Mouse (Mus musculus) liver, embryonic 15.5 days (tissue): ENCODE data around the gene Noct. TPM values are rescaled to one million over a fixed set of nuclear protein-coding genes. Genes with fewer than 3 reads are reported as not detected.

Experiments
- ATAC-seq: fragments of 200-750 bp; cut with Nextera tagmentation; 2 replicates; pipeline ENCODE4 v1.8.0; 2017; ENCODE audit warnings: moderate number of reproducible peaks, mild to moderate bottlenecking, moderate library complexity; ENCODE audit not compliant: insufficient read depth
- H3K27ac ChIP-seq: fragments of 300-500 bp; sonication (generic); replicated peaks from 2 replicates; pipeline ENCODE4 v1.5.1; 2015; ENCODE audit warnings: mild to moderate bottlenecking, inconsistent platforms
- H3K27me3 ChIP-seq: fragments of 300-500 bp; sonication (generic); 2 replicates; pipeline ENCODE4 v1.6.1; 2015; ENCODE audit warnings: mild to moderate bottlenecking, inconsistent platforms
- H3K36me3 ChIP-seq: fragments of 300-500 bp; sonication (generic); replicated peaks from 2 replicates; pipeline ENCODE4 v1.6.1; 2015; ENCODE audit warnings: moderate library complexity, mild to moderate bottlenecking, inconsistent platforms
- H3K4me1 ChIP-seq: fragments of 300-500 bp; sonication (generic); replicated peaks from 2 replicates; pipeline ENCODE4 v1.6.1; 2015; ENCODE audit warnings: inconsistent platforms
- H3K4me2 ChIP-seq: fragments of 300-500 bp; sonication (generic); 2 replicates; pipeline ENCODE4 v1.6.1; 2015; ENCODE audit warnings: moderate library complexity, mild to moderate bottlenecking, inconsistent platforms
- H3K4me3 ChIP-seq: fragments of 300-500 bp; sonication (generic); replicated peaks from 2 replicates; pipeline ENCODE4 v1.5.1; 2015; ENCODE audit warnings: mild to moderate bottlenecking, inconsistent platforms
- H3K9ac ChIP-seq: fragments of 300-500 bp; sonication (generic); 2 replicates; pipeline ENCODE4 v1.6.1; 2015; ENCODE audit warnings: moderate library complexity, mild to moderate bottlenecking, inconsistent platforms
- H3K9me3 ChIP-seq: fragments of 300-500 bp; sonication (generic); replicated peaks from 2 replicates; pipeline ENCODE4 v1.6.1; 2016; ENCODE audit warnings: inconsistent platforms
- WGBS: fragments of 180-500 bp; shearing (Covaris S2); methylation state at CpG from one replicate; pipeline ENCODE4 v1.1.7; 2015; ENCODE audit warnings: mixed read lengths; ENCODE audit not compliant: insufficient replicate concordance; 5-methylcytosine and 5-hydroxymethylcytosine counted together
- polyA plus RNA-seq: library from polyadenylated mRNA; unstranded; fragments of >200 nt; fragmentation: Nextera tagmentation; extraction: Ambion mirVana; gene quantifications from 2 replicates; pipeline ENCODE4 v1.2.1, GENCODE M21; 2015

Gene Noct
- polyA plus RNA-seq, 1 experiment from 2014 or later: 22.0 TPM

- under 1% methylated on average over 82 of the region's 93 CpGs for WGBS
- Histone ChIP-seq H3K4me3 (peak overlapping the region; percentile 89), H3K9ac (peak overlapping the region; percentile 91), H3K27ac (peak overlapping the region; percentile 94), H3K4me1 (peaks cover 46% of the 10 kb centered on the region), H3K27me3 (no peaks in the 10 kb centered on the region), H3K9me3 (no peaks in the 10 kb centered on the region), H3K4me2 (peak overlapping the region; percentile 92), H3K36me3 (peaks cover 5% of the 10 kb centered on the region; the same call in 1 of the 2 replicates)
- ATAC-seq: peak; percentile 26; the same call in 1 of the 2 replicates
Observed at GRCm38 (mm10) chr3:51276421-51277111, 52.3 kb downstream of the Noct start.

GRCm38 (mm10) chr3:51277201-51278150 lies 53.2 kb downstream of the Noct start:
- ATAC-seq: peak; percentile 59
- Histone ChIP-seq H3K9me3 (no peaks in the 10 kb centered on the region), H3K9ac (peak overlapping the region; percentile 91), H3K27me3 (no peaks in the 10 kb centered on the region), H3K4me1 (peaks cover 43% of the 10 kb centered on the region), H3K4me2 (peak overlapping the region; percentile 92), H3K4me3 (peak overlapping the region; percentile 89), H3K36me3 (peaks cover 5% of the 10 kb centered on the region; the same call in 1 of the 2 replicates), H3K27ac (peak overlapping the region; percentile 94)
- under 1% methylated on average over 75 of the region's 75 CpGs for WGBS

GRCm38 (mm10) chr3:51278433-51278832 lies 54.2 kb downstream of the Noct start:
- WGBS: 77% methylated on average over 4 of the region's 4 CpGs
- H3K9me3 ChIP-seq: no peaks in the 10 kb centered on the region
- no peak overlapping the region for H3K9ac ChIP-seq
- 0 out of 2 replicates have a peak overlapping the region, but pooled peaks have one; percentile 9 for H3K27ac ChIP-seq
- no peak overlapping the region; the same call in 1 of the 2 replicates for H3K4me3 ChIP-seq
- no peaks in the 10 kb centered on the region for H3K27me3 ChIP-seq
- H3K4me2 ChIP-seq: peak overlapping the region; percentile 92
- ATAC-seq: no peak
- H3K36me3 ChIP-seq: 0 out of 2 replicates have a peak, but pooled peaks cover 1% of the 10 kb centered on the region
- peaks cover 43% of the 10 kb centered on the region for H3K4me1 ChIP-seq

- Histone ChIP-seq H3K4me1 (peaks cover 32% of the 10 kb centered on the region), H3K27ac (no peak overlapping the region)
- WGBS: 76% methylated on average over 4 of the region's 4 CpGs
Observed at GRCm38 (mm10) chr3:51281727-51282126, 57.5 kb downstream of the Noct start.

GRCm38 (mm10) chr3:51284375-51284774 lies 60.1 kb downstream of the Noct start:
- Histone ChIP-seq H3K4me1 (peaks cover 16% of the 10 kb centered on the region; the same call in 1 of the 2 replicates), H3K36me3 (peaks cover 20% of the 10 kb centered on the region), H3K4me2 (no peak overlapping the region), H3K4me3 (no peak overlapping the region), H3K9ac (no peak overlapping the region), H3K27me3 (no peaks in the 10 kb centered on the region), H3K9me3 (no peaks in the 10 kb centered on the region), H3K27ac (no peak overlapping the region)
- no peak for ATAC-seq
- 54% methylated on average over 1 of the region's 1 CpGs for WGBS

More at GRCm38 (mm10) chr3:51281727-51282126, 57.5 kb downstream of the Noct start:
- Histone ChIP-seq H3K27me3 (no peaks in the 10 kb centered on the region), H3K4me3 (no peak overlapping the region), H3K4me2 (no peak overlapping the region), H3K36me3 (peaks cover 20% of the 10 kb centered on the region), H3K9me3 (no peaks in the 10 kb centered on the region), H3K9ac (no peak overlapping the region)
- no peak for ATAC-seq

GRCm38 (mm10) chr3:51288880-51289821 lies 64.9 kb downstream of the Noct start:
- no peak overlapping the region for H3K4me2 ChIP-seq
- H3K9me3 ChIP-seq: no peaks in the 10 kb centered on the region
- H3K27me3 ChIP-seq: no peaks in the 10 kb centered on the region
- H3K36me3 ChIP-seq: peaks cover 38% of the 10 kb centered on the region
- no peak overlapping the region for H3K27ac ChIP-seq
- H3K4me1 ChIP-seq: 0 out of 2 replicates have a peak, but pooled peaks cover 4% of the 10 kb centered on the region
- H3K9ac ChIP-seq: no peak overlapping the region
- ATAC-seq: no peak
- H3K4me3 ChIP-seq: no peak overlapping the region
- WGBS: 57% methylated on average over 11 of the region's 11 CpGs

- ATAC-seq: no peak
- WGBS: 73% methylated on average over 2 of the region's 2 CpGs
- H3K27me3 ChIP-seq: no peaks in the 10 kb centered on the region
Observed at GRCm38 (mm10) chr3:51294251-51294650, 70.0 kb downstream of the Noct start.

GRCm38 (mm10) chr3:51295225-51295624 lies 71.0 kb downstream of the Noct start:
- Histone ChIP-seq H3K27me3 (no peaks in the 10 kb centered on the region), H3K4me2 (no peak overlapping the region), H3K9ac (no peak overlapping the region), H3K4me1 (peaks cover 5% of the 10 kb centered on the region; the same call in 1 of the 2 replicates), H3K36me3 (peaks cover 53% of the 10 kb centered on the region), H3K9me3 (no peaks in the 10 kb centered on the region), H3K27ac (no peak overlapping the region), H3K4me3 (no peak overlapping the region)
- ATAC-seq: no peak
- WGBS: 67% methylated on average over 2 of the region's 2 CpGs

More at GRCm38 (mm10) chr3:51294251-51294650, 70.0 kb downstream of the Noct start:
- no peak overlapping the region for H3K27ac ChIP-seq
- H3K4me1 ChIP-seq: peaks cover 7% of the 10 kb centered on the region; the same call in 1 of the 2 replicates
- no peak overlapping the region for H3K4me3 ChIP-seq
- no peak overlapping the region for H3K4me2 ChIP-seq
- no peaks in the 10 kb centered on the region for H3K9me3 ChIP-seq
- H3K36me3 ChIP-seq: peaks cover 51% of the 10 kb centered on the region
- H3K9ac ChIP-seq: no peak overlapping the region

- no peak overlapping the region for H3K9ac ChIP-seq
- ATAC-seq: no peak
- peaks cover 52% of the 10 kb centered on the region for H3K36me3 ChIP-seq
- no peak overlapping the region for H3K4me3 ChIP-seq
- H3K27me3 ChIP-seq: no peaks in the 10 kb centered on the region
- no peak overlapping the region for H3K27ac ChIP-seq
- H3K9me3 ChIP-seq: no peaks in the 10 kb centered on the region
- H3K4me1 ChIP-seq: peaks cover 5% of the 10 kb centered on the region; the same call in 1 of the 2 replicates
- H3K4me2 ChIP-seq: no peak overlapping the region
- 69% methylated on average over 1 of the region's 1 CpGs for WGBS
Observed at GRCm38 (mm10) chr3:51296790-51297189, 72.5 kb downstream of the Noct start.
